Mouse (Mus musculus) liver, embryonic 11.5 days (tissue): Measurements from ENCODE around the gene Trim26. TPM values are rescaled to one million over a fixed set of nuclear protein-coding genes. Genes with fewer than 3 reads are reported as not detected.

ENCODE experiments used
- ATAC-seq: fragments of 200-750 bp; cut with Nextera tagmentation; replicated peaks from 2 replicates; pipeline ENCODE4 v1.8.0; 2017; ENCODE audit warnings: moderate number of reproducible peaks, mild to moderate bottlenecking, moderate TSS enrichment, moderate library complexity; ENCODE audit not compliant: low FRiP score
- DNase-seq: peaks from one replicate; pipeline ENCODE4 v3.0.0-alpha.2; 2017; ENCODE audit warnings: low spot score
- H3K27ac ChIP-seq: fragments of 300-500 bp; sonication (generic); 2 replicates; pipeline ENCODE4 v1.5.1; 2014; ENCODE audit warnings: mild to moderate bottlenecking, low read depth, low read length, control low read depth
- H3K27me3 ChIP-seq: fragments of 300-500 bp; sonication (generic); replicated peaks from 2 replicates; pipeline ENCODE4 v1.6.1; 2014; ENCODE audit warnings: low read length, mixed read lengths; ENCODE audit not compliant: control insufficient read depth, insufficient read depth
- H3K36me3 ChIP-seq: fragments of 300-500 bp; sonication (generic); 2 replicates; pipeline ENCODE4 v1.6.1; 2014; ENCODE audit warnings: mild to moderate bottlenecking, low read length, moderate library complexity, mixed read lengths; ENCODE audit not compliant: control insufficient read depth, insufficient read depth
- H3K4me1 ChIP-seq: fragments of 300-500 bp; sonication (generic); replicated peaks from 2 replicates; pipeline ENCODE4 v1.6.1; 2014; ENCODE audit warnings: low read length, mixed read lengths; ENCODE audit not compliant: control insufficient read depth, insufficient read depth
- H3K4me2 ChIP-seq: fragments of 300-500 bp; sonication (generic); 2 replicates; pipeline ENCODE4 v1.6.1; 2014; ENCODE audit warnings: mild to moderate bottlenecking, control low read depth, moderate library complexity
- H3K4me3 ChIP-seq: fragments of 300-500 bp; sonication (generic); 2 replicates; pipeline ENCODE4 v1.5.1; 2014; ENCODE audit warnings: low read depth, low read length, control low read depth
- H3K9ac ChIP-seq: fragments of 300-500 bp; sonication (generic); 2 replicates; pipeline ENCODE4 v1.6.1; 2014; ENCODE audit warnings: low read depth, low read length, control low read depth
- H3K9me3 ChIP-seq: fragments of 300-500 bp; sonication (generic); 2 replicates; pipeline ENCODE4 v1.6.1; 2016; ENCODE audit warnings: low read length, inconsistent platforms, mixed read lengths; ENCODE audit not compliant: control insufficient read depth
- WGBS: fragments of 180-500 bp; shearing (Covaris S2); extraction: QIAGEN DNeasy Blood & Tissue Kit; methylation state at CpG from one replicate; pipeline ENCODE4 v1.1.7; 2014; 5-methylcytosine and 5-hydroxymethylcytosine counted together
- polyA plus RNA-seq: library from polyadenylated mRNA; unstranded; fragments of >200 nt; fragmentation: Nextera tagmentation; extraction: Ambion mirVana; gene quantifications from 2 replicates; pipeline ENCODE4 v1.2.1, GENCODE M21; 2014

Trim26 gene
- polyA plus RNA-seq, 1 experiment from 2014 or later = 20.7 TPM

GRCm38 (mm10) chr17:36899376-36899775 lies 62.4 kb downstream of the Trim26 start:
- no peaks in the 10 kb centered on the region for H3K36me3 ChIP-seq
- H3K27ac ChIP-seq = no peak overlapping the region
- H3K9me3 ChIP-seq = no peaks in the 10 kb centered on the region
- peaks cover 14% of the 10 kb centered on the region; the same call in 1 of the 2 replicates for H3K27me3 ChIP-seq
- H3K9ac ChIP-seq = no peak overlapping the region
- ATAC-seq (no peak), DNase-seq (no peak)
- 65% methylated on average over 4 of the region's 4 CpGs for WGBS
- H3K4me3 ChIP-seq = no peak overlapping the region
- H3K4me2 ChIP-seq = no peak overlapping the region
- H3K4me1 ChIP-seq = no peaks in the 10 kb centered on the region

- no peaks in the 10 kb centered on the region for H3K36me3 ChIP-seq
- H3K27ac ChIP-seq = no peak overlapping the region
- H3K4me3 ChIP-seq = no peak overlapping the region
- DNase-seq (no peak), ATAC-seq (no peak)
- H3K9ac ChIP-seq = no peak overlapping the region
- no peaks in the 10 kb centered on the region for H3K9me3 ChIP-seq
- WGBS = 78% methylated on average over 5 of the region's 5 CpGs
- no peaks in the 10 kb centered on the region for H3K4me1 ChIP-seq
- H3K4me2 ChIP-seq = no peak overlapping the region
- peaks cover 14% of the 10 kb centered on the region; the same call in 1 of the 2 replicates for H3K27me3 ChIP-seq
These were observed 63.1 kb downstream of the Trim26 start for GRCm38 (mm10) chr17:36900001-36900400.

GRCm38 (mm10) chr17:36900691-36901090 lies 63.8 kb downstream of the Trim26 start:
- Histone ChIP-seq H3K4me3 (no peak overlapping the region), H3K9me3 (no peaks in the 10 kb centered on the region), H3K9ac (no peak overlapping the region), H3K27me3 (peaks cover 17% of the 10 kb centered on the region; the same call in 1 of the 2 replicates), H3K4me1 (no peaks in the 10 kb centered on the region), H3K36me3 (no peaks in the 10 kb centered on the region), H3K4me2 (no peak overlapping the region), H3K27ac (no peak overlapping the region)
- DNase-seq = no peak
- WGBS = 44% methylated on average over 1 of the region's 1 CpGs
- ATAC-seq = no peak

GRCm38 (mm10) chr17:36903651-36904050 lies 66.7 kb downstream of the Trim26 start:
- DNase-seq (no peak), ATAC-seq (no peak)
- 61% methylated on average over 3 of the region's 3 CpGs for WGBS
- no peaks in the 10 kb centered on the region for H3K9me3 ChIP-seq
- H3K4me2 ChIP-seq = no peak overlapping the region
- no peak overlapping the region for H3K9ac ChIP-seq
- H3K27ac ChIP-seq = no peak overlapping the region
- no peak overlapping the region for H3K4me3 ChIP-seq
- H3K4me1 ChIP-seq = no peaks in the 10 kb centered on the region
- no peaks in the 10 kb centered on the region for H3K36me3 ChIP-seq
- peaks cover 7% of the 10 kb centered on the region; the same call in 1 of the 2 replicates for H3K27me3 ChIP-seq

GRCm38 (mm10) chr17:36908235-36908634 lies 71.3 kb downstream of the Trim26 start:
- ATAC-seq = no peak

More at GRCm38 (mm10) chr17:36908235-36908634, 71.3 kb downstream of the Trim26 start:
- no peak overlapping the region for H3K4me3 ChIP-seq
- no peak overlapping the region for H3K4me2 ChIP-seq
- H3K9ac ChIP-seq = no peak overlapping the region
- no peaks in the 10 kb centered on the region for H3K9me3 ChIP-seq
- H3K27me3 ChIP-seq = peaks cover 5% of the 10 kb centered on the region; the same call in 1 of the 2 replicates
- WGBS = 46% methylated on average over 1 of the region's 1 CpGs
- no peak for DNase-seq
- no peaks in the 10 kb centered on the region for H3K36me3 ChIP-seq
- H3K27ac ChIP-seq = no peak overlapping the region
- H3K4me1 ChIP-seq = no peaks in the 10 kb centered on the region

Other genes starting within 250 kb of the Trim26 start
- gene H2-M9, start 194.5 kb upstream of the Trim26 start, polyA plus RNA-seq = not detected in 2 replicates
- not detected in 2 replicates for gene H2-M1, start 164.9 kb upstream of the Trim26 start, polyA plus RNA-seq
- gene H2-M10.5, start 64.2 kb upstream of the Trim26 start, polyA plus RNA-seq = not detected in 2 replicates
- gene H2-M10.6, start 25.0 kb upstream of the Trim26 start, polyA plus RNA-seq = not detected in 2 replicates
- 0.18 and 0.29 TPM in 2 replicates for gene Trim15, start 30.1 kb downstream of the Trim26 start, polyA plus RNA-seq
- 70.1 and 81.4 TPM in 2 replicates for gene Trim10, start 32.4 kb downstream of the Trim26 start, polyA plus RNA-seq
- not detected in 2 replicates for gene Trim40, start 53.0 kb downstream of the Trim26 start, polyA plus RNA-seq
- gene Trim31, start 61.0 kb downstream of the Trim26 start, polyA plus RNA-seq = not detected in 2 replicates
- gene Rnf39, start 105.8 kb downstream of the Trim26 start, polyA plus RNA-seq = 0.14 TPM in 1 of 2 replicates, not detected in the other
- gene Ppp1r11, start 114.6 kb downstream of the Trim26 start, polyA plus RNA-seq = 78.5 and 84.7 TPM in 2 replicates
- gene Znrd1, start 121.4 kb downstream of the Trim26 start, polyA plus RNA-seq = 55.2 and 62.2 TPM in 2 replicates
- gene Znrd1as, start 121.5 kb downstream of the Trim26 start, polyA plus RNA-seq = 5.4 and 6.6 TPM in 2 replicates
- not detected in 2 replicates for gene 2410137M14Rik, start 144.1 kb downstream of the Trim26 start, polyA plus RNA-seq
- gene H2-M5, start 152.4 kb downstream of the Trim26 start, polyA plus RNA-seq = 0.08 and 0.09 TPM in 2 replicates
- 28.3 and 28.8 TPM in 2 replicates for gene Zfp57, start 164.0 kb downstream of the Trim26 start, polyA plus RNA-seq
- gene Mog, start 186.3 kb downstream of the Trim26 start, polyA plus RNA-seq = 0.14 TPM in 1 of 2 replicates, not detected in the other
- gene Gabbr1, start 208.8 kb downstream of the Trim26 start, polyA plus RNA-seq = 2.9 and 3.9 TPM in 2 replicates